Mouse (Mus musculus) intestine, embryonic 14.5 days (tissue): ENCODE data around the gene Cacna1c. TPM values are rescaled to one million over a fixed set of nuclear protein-coding genes. Genes with fewer than 3 reads are reported as not detected.

ENCODE experiments used
- ATAC-seq: fragments of 200-750 bp; cut with Nextera tagmentation; replicated peaks from 2 replicates; pipeline ENCODE4 v1.8.0; 2017; ENCODE audit warnings: low read depth, moderate number of reproducible peaks, moderate TSS enrichment, moderate library complexity; ENCODE audit not compliant: low FRiP score, low TSS enrichment
- DNase-seq: peaks from one replicate; pipeline ENCODE4 v3.0.0-alpha.2; 2018; ENCODE audit warnings: low spot score
- H3K27ac ChIP-seq: fragments of 300-500 bp; sonication (generic); 2 replicates; pipeline ENCODE4 v1.5.1; 2014; ENCODE audit warnings: low read depth, mild to moderate bottlenecking, control low read depth
- H3K27me3 ChIP-seq: fragments of 300-500 bp; sonication (generic); replicated peaks from 2 replicates; pipeline ENCODE4 v1.6.1; 2014; ENCODE audit warnings: low read length, control low read depth; ENCODE audit not compliant: control insufficient read depth, insufficient read depth
- H3K36me3 ChIP-seq: fragments of 300-500 bp; sonication (generic); 2 replicates; pipeline ENCODE4 v1.6.1; 2014; ENCODE audit warnings: low read length, control low read depth; ENCODE audit not compliant: control insufficient read depth, insufficient read depth
- H3K4me1 ChIP-seq: fragments of 300-500 bp; sonication (generic); replicated peaks from 2 replicates; pipeline ENCODE4 v1.6.1; 2014; ENCODE audit warnings: low read length, control low read depth, mixed read lengths; ENCODE audit not compliant: control insufficient read depth, insufficient read depth
- H3K4me2 ChIP-seq: fragments of 300-500 bp; sonication (generic); 2 replicates; pipeline ENCODE4 v1.6.1; 2014; ENCODE audit warnings: low read length
- H3K4me3 ChIP-seq: fragments of 300-500 bp; sonication (generic); 2 replicates; pipeline ENCODE4 v1.5.1; 2014; ENCODE audit warnings: low read depth, low read length, control low read depth, mixed read lengths
- H3K9ac ChIP-seq: fragments of 300-500 bp; sonication (generic); 2 replicates; pipeline ENCODE4 v1.6.1; 2014; ENCODE audit warnings: mild to moderate bottlenecking, low read length
- H3K9me3 ChIP-seq: fragments of 300-500 bp; sonication (generic); 2 replicates; pipeline ENCODE4 v1.6.1; 2016; ENCODE audit warnings: low read length, control low read depth; ENCODE audit not compliant: control insufficient read depth
- WGBS: fragments of 180-500 bp; shearing (Covaris S2); extraction: QIAGEN DNeasy Blood & Tissue Kit; methylation state at CpG from one replicate; pipeline ENCODE4 v1.1.7; 2014; 5-methylcytosine and 5-hydroxymethylcytosine counted together
- polyA plus RNA-seq: library from polyadenylated mRNA; unstranded; fragments of >200 nt; fragmentation: Nextera tagmentation; extraction: Ambion mirVana; gene quantifications from 2 replicates; pipeline ENCODE4 v1.2.1, GENCODE M21; 2014

Gene Cacna1c
- polyA plus RNA-seq, 1 experiment from 2014 or later: 6.5 TPM

GRCm38 (mm10) chr6:118968776-118969175 is 227.4 kb downstream of the Cacna1c start:
- H3K27ac ChIP-seq: no peak overlapping the region
- H3K36me3 ChIP-seq: no peaks in the 10 kb centered on the region
- H3K4me2 ChIP-seq: no peak overlapping the region
- 71% methylated on average over 4 of the region's 4 CpGs for WGBS
- H3K9ac ChIP-seq: no peak overlapping the region
- DNase-seq (no peak), ATAC-seq (no peak)
- no peak overlapping the region for H3K4me3 ChIP-seq
- 0 out of 2 replicates have a peak, but pooled peaks cover 2% of the 10 kb centered on the region for H3K4me1 ChIP-seq
- no peaks in the 10 kb centered on the region for H3K27me3 ChIP-seq
- no peaks in the 10 kb centered on the region for H3K9me3 ChIP-seq

GRCm38 (mm10) chr6:118966904-118967303 is 229.3 kb downstream of the Cacna1c start:
- no peak overlapping the region for H3K4me2 ChIP-seq
- WGBS: 79% methylated on average over 4 of the region's 4 CpGs
- ATAC-seq (no peak), DNase-seq (no peak)
- H3K9me3 ChIP-seq: no peaks in the 10 kb centered on the region
- 0 out of 2 replicates have a peak, but pooled peaks cover 10% of the 10 kb centered on the region for H3K4me1 ChIP-seq
- H3K27me3 ChIP-seq: no peaks in the 10 kb centered on the region
- H3K27ac ChIP-seq: no peak overlapping the region
- H3K9ac ChIP-seq: no peak overlapping the region
- H3K4me3 ChIP-seq: no peak overlapping the region
- no peaks in the 10 kb centered on the region for H3K36me3 ChIP-seq

GRCm38 (mm10) chr6:118965577-118965976 is 230.6 kb downstream of the Cacna1c start:
- H3K4me1 ChIP-seq: 0 out of 2 replicates have a peak, but pooled peaks cover 10% of the 10 kb centered on the region
- WGBS: 83% methylated on average over 2 of the region's 2 CpGs
- no peaks in the 10 kb centered on the region for H3K9me3 ChIP-seq
- no peak for DNase-seq
- no peaks in the 10 kb centered on the region for H3K27me3 ChIP-seq
- H3K9ac ChIP-seq: no peak overlapping the region
- no peak for ATAC-seq
- H3K36me3 ChIP-seq: no peaks in the 10 kb centered on the region
- H3K4me3 ChIP-seq: no peak overlapping the region
- no peak overlapping the region for H3K4me2 ChIP-seq
- no peak overlapping the region for H3K27ac ChIP-seq

- H3K27me3 ChIP-seq: no peaks in the 10 kb centered on the region
- 53% methylated on average over 6 of the region's 6 CpGs for WGBS
- H3K4me1 ChIP-seq: 0 out of 2 replicates have a peak, but pooled peaks cover 10% of the 10 kb centered on the region
- H3K36me3 ChIP-seq: no peaks in the 10 kb centered on the region
- no peak overlapping the region for H3K9ac ChIP-seq
- no peak overlapping the region for H3K4me2 ChIP-seq
- H3K27ac ChIP-seq: no peak overlapping the region
- ATAC-seq (no peak), DNase-seq (no peak)
- no peaks in the 10 kb centered on the region for H3K9me3 ChIP-seq
- H3K4me3 ChIP-seq: no peak overlapping the region
Observed at GRCm38 (mm10) chr6:118963806-118964205, 232.4 kb downstream of the Cacna1c start.

- 0 out of 2 replicates have a peak, but pooled peaks cover 10% of the 10 kb centered on the region for H3K4me1 ChIP-seq
- DNase-seq (no peak), ATAC-seq (no peak)
- 41% methylated on average over 5 of the region's 5 CpGs for WGBS
- H3K4me2 ChIP-seq: no peak overlapping the region
- H3K9me3 ChIP-seq: no peaks in the 10 kb centered on the region
- H3K36me3 ChIP-seq: no peaks in the 10 kb centered on the region
- H3K27ac ChIP-seq: no peak overlapping the region
- H3K4me3 ChIP-seq: no peak overlapping the region
- no peaks in the 10 kb centered on the region for H3K27me3 ChIP-seq
- no peak overlapping the region for H3K9ac ChIP-seq
Observed at GRCm38 (mm10) chr6:118963283-118963682, 232.9 kb downstream of the Cacna1c start.

- ATAC-seq: no peak
- 91% methylated on average over 9 of the region's 9 CpGs for WGBS
Observed at GRCm38 (mm10) chr6:118958529-118958928, 237.7 kb downstream of the Cacna1c start.

GRCm38 (mm10) chr6:118956234-118956633 is 240.0 kb downstream of the Cacna1c start:
- no peaks in the 10 kb centered on the region for H3K27me3 ChIP-seq
- H3K4me1 ChIP-seq: no peaks in the 10 kb centered on the region
- H3K27ac ChIP-seq: no peak overlapping the region
- no peak for DNase-seq
- H3K36me3 ChIP-seq: no peaks in the 10 kb centered on the region
- H3K9me3 ChIP-seq: no peaks in the 10 kb centered on the region
- no peak for ATAC-seq
- 86% methylated on average over 4 of the region's 4 CpGs for WGBS
- H3K9ac ChIP-seq: no peak overlapping the region
- H3K4me2 ChIP-seq: no peak overlapping the region
- H3K4me3 ChIP-seq: no peak overlapping the region

More at GRCm38 (mm10) chr6:118958529-118958928, 237.7 kb downstream of the Cacna1c start:
- Histone ChIP-seq H3K4me1 (0 out of 2 replicates have a peak, but pooled peaks cover 5% of the 10 kb centered on the region), H3K27ac (no peak overlapping the region), H3K9ac (no peak overlapping the region), H3K4me3 (no peak overlapping the region), H3K9me3 (no peaks in the 10 kb centered on the region), H3K4me2 (no peak overlapping the region), H3K27me3 (no peaks in the 10 kb centered on the region), H3K36me3 (no peaks in the 10 kb centered on the region)
- DNase-seq: no peak

GRCm38 (mm10) chr6:118955777-118956176 is 240.4 kb downstream of the Cacna1c start:
- H3K36me3 ChIP-seq: no peaks in the 10 kb centered on the region
- H3K4me1 ChIP-seq: no peaks in the 10 kb centered on the region
- H3K9ac ChIP-seq: no peak overlapping the region
- H3K27ac ChIP-seq: no peak overlapping the region
- ATAC-seq: no peak
- H3K9me3 ChIP-seq: no peaks in the 10 kb centered on the region
- no peaks in the 10 kb centered on the region for H3K27me3 ChIP-seq
- DNase-seq: no peak
- no peak overlapping the region for H3K4me2 ChIP-seq
- no peak overlapping the region for H3K4me3 ChIP-seq

GRCm38 (mm10) chr6:118954988-118955554 is 241.1 kb downstream of the Cacna1c start:
- peaks cover 2% of the 10 kb centered on the region; the same call in 1 of the 2 replicates for H3K4me1 ChIP-seq
- no peak overlapping the region for H3K4me3 ChIP-seq
- H3K36me3 ChIP-seq: no peaks in the 10 kb centered on the region
- no peak overlapping the region for H3K27ac ChIP-seq
- H3K4me2 ChIP-seq: no peak overlapping the region
- H3K27me3 ChIP-seq: no peaks in the 10 kb centered on the region
- ATAC-seq: no peak
- no peaks in the 10 kb centered on the region for H3K9me3 ChIP-seq
- no peak overlapping the region for H3K9ac ChIP-seq
- DNase-seq: no peak
- 68% methylated on average over 7 of the region's 7 CpGs for WGBS
